Mouse (Mus musculus) hindbrain, embryonic 14.5 days (tissue): ENCODE data around the gene Desi1. TPM values are rescaled to one million over a fixed set of nuclear protein-coding genes. Genes with fewer than 3 reads are reported as not detected.

Experiments used
- ATAC-seq: fragments of 200-750 bp; cut with Nextera tagmentation; 2 replicates; pipeline ENCODE4 v1.8.0; 2017; ENCODE audit warnings: moderate number of reproducible peaks, mild to moderate bottlenecking, moderate TSS enrichment, moderate library complexity; ENCODE audit not compliant: low FRiP score
- DNase-seq: peaks from one replicate; pipeline ENCODE4 v3.0.0-alpha.2; 2015; ENCODE audit warnings: low spot score
- H3K27ac ChIP-seq: fragments of 300-500 bp; sonication (generic); 2 replicates; pipeline ENCODE4 v1.5.1; 2014; ENCODE audit warnings: mild to moderate bottlenecking, moderate library complexity
- H3K27me3 ChIP-seq: fragments of 300-500 bp; sonication (generic); 2 replicates; pipeline ENCODE4 v1.6.1; 2014; ENCODE audit warnings: mild to moderate bottlenecking, low read length, mixed read lengths; ENCODE audit not compliant: control insufficient read depth, insufficient read depth
- H3K36me3 ChIP-seq: fragments of 300-500 bp; sonication (generic); replicated peaks from 2 replicates; pipeline ENCODE4 v1.6.1; 2014; ENCODE audit not compliant: control insufficient read depth, insufficient read depth
- H3K4me1 ChIP-seq: fragments of 300-500 bp; sonication (generic); replicated peaks from 2 replicates; pipeline ENCODE4 v1.6.1; 2014; ENCODE audit warnings: antibody characterized with exemption, low read length, mixed read lengths; ENCODE audit not compliant: control insufficient read depth, insufficient read depth
- H3K4me2 ChIP-seq: fragments of 300-500 bp; sonication (generic); replicated peaks from 2 replicates; pipeline ENCODE4 v1.6.1; 2014; ENCODE audit warnings: mild to moderate bottlenecking, moderate library complexity
- H3K4me3 ChIP-seq: fragments of 300-500 bp; sonication (generic); replicated peaks from 2 replicates; pipeline ENCODE4 v1.5.1; 2014; ENCODE audit warnings: mild to moderate bottlenecking, low read length
- H3K9ac ChIP-seq: fragments of 300-500 bp; sonication (generic); 2 replicates; pipeline ENCODE4 v1.6.1; 2014
- H3K9me3 ChIP-seq: fragments of 300-500 bp; sonication (generic); 2 replicates; pipeline ENCODE4 v1.6.1; 2016; ENCODE audit warnings: low read length; ENCODE audit not compliant: control insufficient read depth
- WGBS: fragments of 180-500 bp; shearing (Covaris S2); extraction: QIAGEN DNeasy Blood & Tissue Kit; methylation state at CpG from one replicate; pipeline ENCODE4 v1.1.7; 2014; 5-methylcytosine and 5-hydroxymethylcytosine counted together
- polyA plus RNA-seq: library from polyadenylated mRNA; unstranded; fragments of >200 nt; fragmentation: Nextera tagmentation; extraction: Ambion mirVana; gene quantifications from 2 replicates; pipeline ENCODE4 v1.2.1, GENCODE M21; 2014

The Desi1 gene
- polyA plus RNA-seq, 1 experiment from 2014 or later: 53.2 TPM

DNA sequence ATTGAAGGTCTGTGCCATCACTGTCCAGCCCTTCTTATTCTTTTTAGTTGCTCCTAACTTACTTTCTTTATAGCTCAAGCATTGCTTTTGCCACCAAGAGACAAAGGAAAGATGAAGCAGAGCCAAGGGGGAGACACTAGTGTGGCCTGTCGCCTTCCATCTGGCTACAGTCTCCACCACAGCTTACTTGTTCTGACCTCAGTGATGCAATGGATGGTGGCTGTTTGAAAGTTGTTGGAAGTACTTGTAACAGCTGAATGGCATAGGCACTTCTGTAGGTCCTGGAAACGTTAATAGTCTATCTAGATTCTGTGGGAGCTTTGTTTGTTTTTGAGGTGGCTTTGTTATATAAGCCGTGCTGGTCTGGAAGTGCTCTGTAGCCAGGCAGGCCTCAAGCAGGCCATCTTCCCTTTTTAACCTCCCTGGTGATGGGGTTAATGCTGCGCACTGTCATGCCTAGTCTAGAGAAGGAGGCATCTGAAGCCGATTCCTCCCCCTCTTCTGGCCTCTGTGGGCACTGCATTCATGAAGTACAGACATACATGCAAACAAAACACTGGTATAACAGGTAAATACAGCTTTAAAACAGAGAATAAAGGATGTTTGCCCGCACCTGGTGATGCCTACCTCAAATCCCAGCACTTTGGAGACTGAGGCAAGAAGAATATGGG is 9.6 kb downstream of the Desi1 start:
- H3K4me3 ChIP-seq: no peak overlapping the region
- no peaks in the 10 kb centered on the region for H3K9me3 ChIP-seq
- ATAC-seq: no peak

GRCm38 (mm10) chr15:82022535-82023088 is 11.1 kb downstream of the Desi1 start:
- H3K4me3 ChIP-seq: no peak overlapping the region
- H3K4me1 ChIP-seq: no peaks in the 10 kb centered on the region
- peaks cover 70% of the 10 kb centered on the region for H3K36me3 ChIP-seq
- WGBS: 93% methylated on average over 13 of the region's 13 CpGs
- DNase-seq (no peak), ATAC-seq (no peak)
- H3K9me3 ChIP-seq: no peaks in the 10 kb centered on the region
- H3K27me3 ChIP-seq: no peaks in the 10 kb centered on the region
- no peak overlapping the region for H3K4me2 ChIP-seq
- no peak overlapping the region for H3K9ac ChIP-seq
- no peak overlapping the region for H3K27ac ChIP-seq

More for the DNA sequence above, 9.6 kb downstream of the Desi1 start:
- Histone ChIP-seq H3K9ac (no peak overlapping the region), H3K4me2 (no peak overlapping the region), H3K27ac (no peak overlapping the region), H3K4me1 (no peaks in the 10 kb centered on the region), H3K36me3 (peaks cover 84% of the 10 kb centered on the region), H3K27me3 (no peaks in the 10 kb centered on the region)
- DNase-seq: no peak
- WGBS: 95% methylated on average over 6 of the region's 6 CpGs

DNA sequence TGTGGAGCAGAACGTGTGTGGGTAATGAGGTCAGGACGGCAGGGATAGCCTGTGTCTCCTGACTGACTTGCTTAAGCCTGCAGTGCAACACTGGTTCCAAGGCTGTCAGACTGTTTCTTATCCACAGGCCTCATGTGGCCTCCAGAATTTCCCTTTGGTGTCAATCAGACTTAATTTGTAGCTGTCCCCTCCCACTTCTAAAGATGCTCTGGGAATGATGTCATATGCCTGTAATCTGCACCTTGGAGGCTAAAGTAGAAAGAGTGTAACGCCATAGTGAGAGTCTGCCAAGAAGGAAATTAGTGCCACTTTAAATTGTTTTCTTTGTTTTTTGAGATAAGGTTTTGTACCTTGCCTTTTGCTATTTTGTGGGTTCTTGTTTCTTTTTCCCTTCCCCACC is 14.4 kb downstream of the Desi1 start:
- no peak for ATAC-seq
- no peak overlapping the region for H3K9ac ChIP-seq
- peaks cover 15% of the 10 kb centered on the region; the same call in 1 of the 2 replicates for H3K4me1 ChIP-seq
- no peak overlapping the region for H3K4me2 ChIP-seq
- no peak for DNase-seq
- H3K36me3 ChIP-seq: peaks cover 37% of the 10 kb centered on the region
- no peaks in the 10 kb centered on the region for H3K9me3 ChIP-seq
- H3K27ac ChIP-seq: no peak overlapping the region
- no peak overlapping the region for H3K4me3 ChIP-seq
- H3K27me3 ChIP-seq: no peaks in the 10 kb centered on the region
- WGBS: 92% methylated on average over 3 of the region's 3 CpGs

- ATAC-seq (no peak), DNase-seq (no peak)
- no peaks in the 10 kb centered on the region for H3K9me3 ChIP-seq
- H3K4me2 ChIP-seq: peak overlapping the region; percentile 3; the same call in 1 of the 2 replicates
- H3K4me1 ChIP-seq: peaks cover 19% of the 10 kb centered on the region; the same call in 1 of the 2 replicates
- no peak overlapping the region for H3K4me3 ChIP-seq
- no peak overlapping the region for H3K9ac ChIP-seq
- WGBS: 79% methylated on average over 4 of the region's 4 CpGs
- no peaks in the 10 kb centered on the region for H3K27me3 ChIP-seq
- peaks cover 19% of the 10 kb centered on the region for H3K36me3 ChIP-seq
- H3K27ac ChIP-seq: no peak overlapping the region
These were observed 16.2 kb downstream of the Desi1 start for GRCm38 (mm10) chr15:82017461-82017860.

DNA sequence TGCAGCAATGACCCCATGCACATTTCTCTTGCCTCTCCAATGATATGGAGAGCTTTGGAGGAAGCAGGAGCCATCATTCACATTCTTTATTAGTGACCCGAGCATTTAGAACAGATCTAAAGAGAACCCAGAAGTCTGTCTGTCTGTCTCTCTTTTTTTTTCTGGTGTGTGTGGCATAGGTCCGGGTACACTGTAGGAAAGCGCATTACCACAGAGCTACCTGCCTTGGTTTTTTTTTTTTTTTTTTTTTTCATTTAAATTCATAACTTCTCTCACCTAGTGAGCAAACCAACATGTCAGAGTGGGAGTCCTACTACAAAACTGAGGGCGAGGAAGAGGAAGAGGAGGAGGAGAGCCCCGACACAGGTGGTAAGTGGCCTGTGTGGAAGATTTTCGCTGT is 16.8 kb downstream of the Desi1 start:
- peak overlapping the region; percentile 62 for H3K4me2 ChIP-seq
- peaks cover 13% of the 10 kb centered on the region; the same call in 1 of the 2 replicates for H3K36me3 ChIP-seq
- H3K9ac ChIP-seq: peak overlapping the region; percentile 70
- ATAC-seq (no peak), DNase-seq (no peak)
- H3K27me3 ChIP-seq: no peaks in the 10 kb centered on the region
- H3K4me1 ChIP-seq: peaks cover 19% of the 10 kb centered on the region; the same call in 1 of the 2 replicates
- H3K27ac ChIP-seq: peak overlapping the region; percentile 65; the same call in 1 of the 2 replicates
- peak overlapping the region; percentile 94 for H3K4me3 ChIP-seq
- H3K9me3 ChIP-seq: no peaks in the 10 kb centered on the region
- WGBS: 29% methylated on average over 6 of the region's 6 CpGs

DNA sequence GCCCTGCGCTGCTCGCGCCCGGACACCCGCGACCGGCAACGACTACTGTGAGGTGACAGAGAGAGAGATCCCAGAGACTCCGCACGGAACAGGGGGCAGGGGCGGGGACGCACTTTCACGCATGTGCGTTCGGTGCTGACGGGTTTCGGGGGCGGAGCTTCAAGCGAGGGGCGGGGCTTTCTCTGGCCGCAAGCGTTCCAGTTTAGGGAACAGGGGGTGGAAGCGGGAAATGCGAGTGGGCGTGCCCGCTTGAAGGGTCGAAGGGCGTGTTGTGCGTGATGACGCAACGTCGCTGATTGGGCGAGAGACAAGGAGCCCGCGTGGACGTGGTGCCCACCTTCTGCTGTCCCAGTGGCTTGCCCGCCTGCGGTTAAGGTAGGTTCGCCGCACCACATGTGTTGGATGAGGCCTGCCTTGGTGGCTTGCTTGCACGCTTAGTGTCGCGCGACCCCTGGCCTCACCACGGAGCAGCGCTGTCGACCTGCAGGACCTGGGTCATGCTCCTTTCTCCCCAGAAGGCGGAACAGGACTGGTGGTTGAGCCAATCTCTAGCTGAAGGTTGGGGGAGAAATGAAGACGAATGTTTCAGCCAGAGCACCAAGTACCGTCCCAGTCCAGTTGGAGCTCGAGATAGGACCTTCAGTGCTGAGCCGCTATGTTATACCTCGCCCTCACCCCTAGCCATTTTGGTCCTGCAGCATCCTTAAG is 17.4 kb downstream of the Desi1 start:
- DNase-seq: peak; percentile 98
- under 1% methylated on average over 51 of the region's 53 CpGs for WGBS
- H3K27me3 ChIP-seq: no peaks in the 10 kb centered on the region
- peak overlapping the region; percentile 84 for H3K27ac ChIP-seq
- ATAC-seq: peak; percentile 96
- peak overlapping the region; percentile 62 for H3K4me2 ChIP-seq
- peaks cover 19% of the 10 kb centered on the region; the same call in 1 of the 2 replicates for H3K4me1 ChIP-seq
- 0 out of 2 replicates have a peak, but pooled peaks cover 9% of the 10 kb centered on the region for H3K36me3 ChIP-seq
- peak overlapping the region; percentile 94 for H3K4me3 ChIP-seq
- peak overlapping the region; percentile 93 for H3K9ac ChIP-seq
- no peaks in the 10 kb centered on the region for H3K9me3 ChIP-seq

- H3K27me3 ChIP-seq: no peaks in the 10 kb centered on the region
- peak overlapping the region; percentile 94 for H3K4me3 ChIP-seq
- H3K9ac ChIP-seq: peak overlapping the region; percentile 93
- no peaks in the 10 kb centered on the region for H3K9me3 ChIP-seq
- peak; percentile 64 for ATAC-seq
- H3K36me3 ChIP-seq: 0 out of 2 replicates have a peak, but pooled peaks cover 9% of the 10 kb centered on the region
- peak overlapping the region; percentile 62 for H3K4me2 ChIP-seq
- peak overlapping the region; percentile 84 for H3K27ac ChIP-seq
- under 1% methylated on average over 39 of the region's 39 CpGs for WGBS
- peak; percentile 29 for DNase-seq
- H3K4me1 ChIP-seq: peaks cover 19% of the 10 kb centered on the region; the same call in 1 of the 2 replicates
These were observed 18.1 kb downstream of the Desi1 start for GRCm38 (mm10) chr15:82015392-82016100.

- peak overlapping the region; percentile 93 for H3K9ac ChIP-seq
- no peaks in the 10 kb centered on the region for H3K27me3 ChIP-seq
- peak overlapping the region; percentile 94 for H3K4me3 ChIP-seq
- H3K36me3 ChIP-seq: 0 out of 2 replicates have a peak, but pooled peaks cover 6% of the 10 kb centered on the region
- DNase-seq: no peak
- WGBS: 20% methylated on average over 9 of the region's 9 CpGs
- no peak for ATAC-seq
- H3K4me2 ChIP-seq: peak overlapping the region; percentile 62
- H3K27ac ChIP-seq: no peak overlapping the region
- peaks cover 19% of the 10 kb centered on the region; the same call in 1 of the 2 replicates for H3K4me1 ChIP-seq
- no peaks in the 10 kb centered on the region for H3K9me3 ChIP-seq
These were observed 18.8 kb downstream of the Desi1 start for GRCm38 (mm10) chr15:82014745-82015391.
